Mouse (Mus musculus) mature B cell (primary cell): ENCODE results near the gene Hfe2.

Experiments
- in situ Hi-C: fragments of 300-500 bp; cut with MboI; formaldehyde crosslinking; loops from 2 replicates; pipeline ENCODE4 v1.14.3; 2019

The Hfe2 gene

GRCm38 (mm10) chr3:96575272-96575984 is 50.5 kb downstream of the Hfe2 start:
- in situ Hi-C loops: no loop called here

DNA sequence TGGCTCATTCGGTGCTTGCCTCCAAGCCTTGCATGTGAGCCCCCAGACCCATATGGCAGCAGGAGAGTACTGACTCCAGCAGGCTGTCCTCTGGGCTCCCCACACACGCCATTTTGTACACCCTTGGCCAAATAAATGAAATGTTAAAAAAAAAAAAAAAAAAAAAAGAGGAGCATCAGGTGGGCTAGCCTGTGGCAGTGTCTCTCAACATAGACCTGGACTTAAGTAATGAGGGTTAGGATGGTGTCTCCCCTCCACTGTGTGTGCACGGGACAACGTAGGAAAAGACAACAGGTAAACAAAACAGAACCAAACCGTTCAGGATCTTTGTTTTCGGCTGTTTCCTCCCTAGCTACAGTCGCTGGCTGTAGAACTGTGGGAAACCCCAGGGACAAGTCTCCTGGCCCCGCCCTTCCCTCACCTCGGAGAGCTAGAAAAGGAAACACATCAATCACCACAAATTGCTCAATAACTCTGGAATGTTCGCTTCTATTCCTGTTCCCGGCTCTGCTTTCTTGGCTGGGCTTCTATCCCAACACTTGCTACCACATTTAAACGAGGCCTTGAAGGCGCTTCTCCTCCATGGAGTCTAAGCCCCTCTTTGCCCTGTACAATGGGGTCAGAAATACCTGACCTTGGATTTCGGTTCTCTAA is 51.2 kb downstream of the Hfe2 start:
- in situ Hi-C loops: no loop called here

DNA sequence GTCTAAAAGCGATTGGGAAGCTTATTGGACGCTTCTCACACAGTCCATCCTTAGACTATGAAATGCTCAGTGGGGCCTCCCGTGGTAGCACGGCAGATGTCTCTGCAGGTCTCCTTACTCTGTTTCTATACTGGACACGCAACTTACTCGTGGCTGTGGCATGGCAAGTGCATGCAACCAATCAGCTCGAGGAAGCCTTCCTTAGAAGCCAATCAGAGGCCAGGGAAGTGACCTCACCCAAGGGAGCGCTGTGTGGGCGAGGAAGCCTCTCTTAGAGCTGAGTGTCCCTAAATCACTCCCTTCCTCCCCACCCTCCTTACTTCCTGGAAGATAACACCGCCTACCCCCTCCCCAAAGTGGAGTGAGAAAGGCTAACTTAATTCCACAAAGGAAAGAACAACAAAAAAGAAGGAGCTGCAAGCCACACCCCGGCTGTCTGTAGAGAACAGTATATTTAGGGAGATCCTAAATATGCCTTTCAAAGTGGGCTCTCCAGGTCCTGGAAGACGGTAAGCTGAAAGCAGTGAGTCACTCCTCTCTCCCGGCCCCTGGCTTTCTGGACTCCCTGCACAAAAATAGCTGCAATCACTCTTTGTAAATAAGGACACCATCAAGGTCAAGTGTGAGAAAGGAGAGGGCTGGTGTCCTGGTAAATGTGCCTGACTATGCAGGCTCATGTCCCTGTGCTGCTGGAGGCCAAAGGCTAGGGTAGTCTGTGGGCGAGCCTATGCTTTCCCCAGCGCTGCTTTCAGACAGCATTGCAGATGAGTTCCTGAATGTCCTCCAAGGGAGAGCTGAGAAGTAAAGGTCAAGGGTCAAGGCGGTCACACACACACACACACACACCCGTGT is 51.9 kb downstream of the Hfe2 start, which contains the start of gene Gm16253:
TSS of gene Gm16253 (plus strand) at position 295 of the 852 bp plus-strand sequence.
- in situ Hi-C loops: no loop called here

DNA sequence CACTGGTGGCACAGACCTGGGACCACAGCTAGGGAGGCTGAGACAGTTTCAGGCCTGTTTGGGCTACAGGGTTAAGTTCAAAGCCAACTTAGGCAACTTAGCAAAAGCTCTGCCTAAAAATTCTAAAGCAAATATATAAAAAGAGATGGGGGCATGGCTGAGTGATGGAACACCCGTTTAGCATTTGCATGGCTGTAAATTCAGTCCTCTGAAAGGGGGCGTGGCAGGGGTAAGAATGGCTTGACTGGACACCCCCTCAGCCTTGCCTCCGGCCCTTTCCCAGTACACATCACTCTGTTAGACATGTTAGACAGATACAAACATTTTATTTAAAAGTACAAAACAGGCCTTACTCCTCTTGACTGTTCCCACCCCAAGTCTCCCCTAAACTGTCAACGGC is 52.6 kb downstream of the Hfe2 start:
- in situ Hi-C loops: no loop called here
